Mouse (Mus musculus): Measurements from ENCODE around the gene Hdac1. TPM values are rescaled to one million over a fixed set of nuclear protein-coding genes. Genes with fewer than 3 reads are reported as not detected.

The Hdac1 gene
- polyA plus RNA-seq, 1 experiment = 100 TPM

- no peak overlapping the region for H3K4me3 ChIP-seq (replicated peaks; ENCODE audit: control insufficient read depth, low read depth, low read length)
- no peak overlapping the region for H3K27ac ChIP-seq (ENCODE audit: control insufficient read depth, insufficient read depth, low read depth, low read length, poor library complexity)
- 46% methylated on average over 9 of the region's 10 CpGs for WGBS
- TF ChIP-seq CTCF (IDR thresholded peaks at IDR 0.05; ENCODE audit: control insufficient read depth, insufficient read depth, low read length) (no peak), POLR2A (IDR thresholded peaks at IDR 0.05; ENCODE audit: borderline replicate concordance, control insufficient read depth, low read depth, low read length) (no peak)
- peaks cover 5% of the 10 kb centered on the region; the same call in 1 of the 2 replicates for H3K4me1 ChIP-seq (ENCODE audit: control insufficient read depth, insufficient read depth, low read length)
These were observed 34.9 kb downstream of the Hdac1 start for GRCm38 (mm10) chr4:129507434-129508236.

- 88% methylated on average over 3 of the region's 3 CpGs for WGBS
- no peak overlapping the region for H3K4me3 ChIP-seq (replicated peaks; ENCODE audit: control insufficient read depth, low read depth, low read length)
- TF ChIP-seq CTCF (IDR thresholded peaks at IDR 0.05; ENCODE audit: control insufficient read depth, insufficient read depth, low read length) (no peak), POLR2A (IDR thresholded peaks at IDR 0.05; ENCODE audit: borderline replicate concordance, control insufficient read depth, low read depth, low read length) (no peak)
- peaks cover 1% of the 10 kb centered on the region; the same call in 1 of the 2 replicates for H3K4me1 ChIP-seq (ENCODE audit: control insufficient read depth, insufficient read depth, low read length)
- H3K27ac ChIP-seq (ENCODE audit: control insufficient read depth, insufficient read depth, low read depth, low read length, poor library complexity) = no peak overlapping the region
These were observed 37.0 kb downstream of the Hdac1 start for GRCm38 (mm10) chr4:129505511-129505910.

GRCm38 (mm10) chr4:129502901-129503444 lies 39.5 kb downstream of the Hdac1 start:
- H3K4me1 ChIP-seq (ENCODE audit: control insufficient read depth, insufficient read depth, low read length) = peaks cover 1% of the 10 kb centered on the region; the same call in 1 of the 2 replicates
- 37% methylated on average over 11 of the region's 11 CpGs for WGBS
- H3K27ac ChIP-seq (ENCODE audit: control insufficient read depth, insufficient read depth, low read depth, low read length, poor library complexity) = no peak overlapping the region
- H3K4me3 ChIP-seq (replicated peaks; ENCODE audit: control insufficient read depth, low read depth, low read length) = no peak overlapping the region
- TF ChIP-seq POLR2A (IDR thresholded peaks at IDR 0.05; ENCODE audit: borderline replicate concordance, control insufficient read depth, low read depth, low read length) (no peak), CTCF (IDR thresholded peaks at IDR 0.05; ENCODE audit: control insufficient read depth, insufficient read depth, low read length) (no peak)

- Histone ChIP-seq H3K27ac (ENCODE audit: control insufficient read depth, insufficient read depth, low read depth, low read length, poor library complexity) (no peak overlapping the region), H3K4me3 (replicated peaks; ENCODE audit: control insufficient read depth, low read depth, low read length) (no peak overlapping the region), H3K4me1 (ENCODE audit: control insufficient read depth, insufficient read depth, low read length) (no peaks in the 10 kb centered on the region; the same call in 1 of the 2 replicates)
- WGBS = 53% methylated on average over 9 of the region's 9 CpGs
- TF ChIP-seq POLR2A (IDR thresholded peaks at IDR 0.05; ENCODE audit: borderline replicate concordance, control insufficient read depth, low read depth, low read length) = no peak
- no peak for TF ChIP-seq CTCF (IDR thresholded peaks at IDR 0.05; ENCODE audit: control insufficient read depth, insufficient read depth, low read length)
These were observed 40.1 kb downstream of the Hdac1 start for GRCm38 (mm10) chr4:129502327-129502888.

- Histone ChIP-seq H3K4me3 (replicated peaks; ENCODE audit: control insufficient read depth, low read depth, low read length) (peak overlapping the region; percentile 75), H3K4me1 (ENCODE audit: control insufficient read depth, insufficient read depth, low read length) (peaks cover 6% of the 10 kb centered on the region), H3K27ac (ENCODE audit: control insufficient read depth, insufficient read depth, low read depth, low read length, poor library complexity) (peak overlapping the region; percentile 91)
- 2% methylated on average over 48 of the region's 49 CpGs for WGBS
- TF ChIP-seq CTCF (IDR thresholded peaks at IDR 0.05; ENCODE audit: control insufficient read depth, insufficient read depth, low read length) (no peak), POLR2A (IDR thresholded peaks at IDR 0.05; ENCODE audit: borderline replicate concordance, control insufficient read depth, low read depth, low read length) (peak; percentile 80; the same call in 1 of the 2 replicates)
These were observed 41.6 kb downstream of the Hdac1 start for GRCm38 (mm10) chr4:129500607-129501566.

GRCm38 (mm10) chr4:129500017-129500416 lies 42.5 kb downstream of the Hdac1 start:
- 80% methylated on average over 8 of the region's 8 CpGs for whole genome bisulfite sequencing
- H3K27ac ChIP-seq (ENCODE audit: control insufficient read depth, insufficient read depth, low read depth, low read length, poor library complexity) = peak overlapping the region; percentile 91; the same call in 1 of the 2 replicates
- H3K4me3 ChIP-seq (replicated peaks; ENCODE audit: control insufficient read depth, low read depth, low read length) = no peak overlapping the region
- TF ChIP-seq CTCF (IDR thresholded peaks at IDR 0.05; ENCODE audit: control insufficient read depth, insufficient read depth, low read length) (no peak), POLR2A (IDR thresholded peaks at IDR 0.05; ENCODE audit: borderline replicate concordance, control insufficient read depth, low read depth, low read length) (no peak)
- peaks cover 6% of the 10 kb centered on the region for H3K4me1 ChIP-seq (ENCODE audit: control insufficient read depth, insufficient read depth, low read length)

GRCm38 (mm10) chr4:129498941-129499340 lies 43.6 kb downstream of the Hdac1 start:
- peaks cover 6% of the 10 kb centered on the region for H3K4me1 ChIP-seq (ENCODE audit: control insufficient read depth, insufficient read depth, low read length)
- H3K27ac ChIP-seq (ENCODE audit: control insufficient read depth, insufficient read depth, low read depth, low read length, poor library complexity) = no peak overlapping the region
- no peak overlapping the region for H3K4me3 ChIP-seq (replicated peaks; ENCODE audit: control insufficient read depth, low read depth, low read length)
- WGBS = 73% methylated on average over 3 of the region's 3 CpGs
- TF ChIP-seq POLR2A (IDR thresholded peaks at IDR 0.05; ENCODE audit: borderline replicate concordance, control insufficient read depth, low read depth, low read length) (no peak), CTCF (IDR thresholded peaks at IDR 0.05; ENCODE audit: control insufficient read depth, insufficient read depth, low read length) (no peak)

All from bone marrow, adult 2 months (tissue).